Mouse (Mus musculus) neural tube, embryonic 14.5 days (tissue): Measurements from ENCODE around the gene Iba57. TPM values are rescaled to one million over a fixed set of nuclear protein-coding genes. Genes with fewer than 3 reads are reported as not detected.

ENCODE experiments used
- ATAC-seq: fragments of 200-750 bp; cut with Nextera tagmentation; 2 replicates; pipeline ENCODE4 v1.8.0; 2017; ENCODE audit warnings: low read depth, mild to moderate bottlenecking, moderate TSS enrichment, moderate library complexity
- H3K27ac ChIP-seq: fragments of 300-500 bp; sonication (generic); 2 replicates; pipeline ENCODE4 v1.5.1; 2014; ENCODE audit warnings: low read depth, mild to moderate bottlenecking, control low read depth, low read length, moderate library complexity, mixed read lengths
- H3K27me3 ChIP-seq: fragments of 300-500 bp; sonication (generic); 2 replicates; pipeline ENCODE4 v1.6.1; 2014; ENCODE audit warnings: low read length; ENCODE audit not compliant: control insufficient read depth, insufficient read depth
- H3K36me3 ChIP-seq: fragments of 300-500 bp; sonication (generic); 2 replicates; pipeline ENCODE4 v1.6.1; 2014; ENCODE audit warnings: low read length, mixed read lengths; ENCODE audit not compliant: control insufficient read depth, insufficient read depth
- H3K4me1 ChIP-seq: fragments of 300-500 bp; sonication (generic); 2 replicates; pipeline ENCODE4 v1.6.1; 2014; ENCODE audit warnings: low read length; ENCODE audit not compliant: control insufficient read depth, insufficient read depth
- H3K4me2 ChIP-seq: fragments of 300-500 bp; sonication (generic); 2 replicates; pipeline ENCODE4 v1.6.1; 2014; ENCODE audit warnings: mild to moderate bottlenecking, low read depth, low read length, control low read depth
- H3K4me3 ChIP-seq: fragments of 300-500 bp; sonication (generic); 2 replicates; pipeline ENCODE4 v1.5.1; 2014; ENCODE audit warnings: low read depth, low read length, control low read depth, mixed read lengths
- H3K9ac ChIP-seq: fragments of 300-500 bp; sonication (generic); replicated peaks from 2 replicates; pipeline ENCODE4 v1.6.1; 2014; ENCODE audit warnings: low read depth, mild to moderate bottlenecking, control low read depth, low read length, mixed read lengths
- H3K9me3 ChIP-seq: fragments of 300-500 bp; sonication (generic); 2 replicates; pipeline ENCODE4 v1.6.1; 2016; ENCODE audit warnings: low read length; ENCODE audit not compliant: control insufficient read depth
- WGBS: fragments of 180-500 bp; shearing (Covaris S2); extraction: QIAGEN DNeasy Blood & Tissue Kit; methylation state at CpG from one replicate; pipeline ENCODE4 v1.1.7; 2014; 5-methylcytosine and 5-hydroxymethylcytosine counted together
- polyA plus RNA-seq: library from polyadenylated mRNA; unstranded; fragments of >200 nt; fragmentation: Nextera tagmentation; extraction: Ambion mirVana; gene quantifications from 2 replicates; pipeline ENCODE4 v1.2.1, GENCODE M21; 2014

The Iba57 gene
- polyA plus RNA-seq, 1 experiment from 2014 or later = 3.6 TPM

DNA sequence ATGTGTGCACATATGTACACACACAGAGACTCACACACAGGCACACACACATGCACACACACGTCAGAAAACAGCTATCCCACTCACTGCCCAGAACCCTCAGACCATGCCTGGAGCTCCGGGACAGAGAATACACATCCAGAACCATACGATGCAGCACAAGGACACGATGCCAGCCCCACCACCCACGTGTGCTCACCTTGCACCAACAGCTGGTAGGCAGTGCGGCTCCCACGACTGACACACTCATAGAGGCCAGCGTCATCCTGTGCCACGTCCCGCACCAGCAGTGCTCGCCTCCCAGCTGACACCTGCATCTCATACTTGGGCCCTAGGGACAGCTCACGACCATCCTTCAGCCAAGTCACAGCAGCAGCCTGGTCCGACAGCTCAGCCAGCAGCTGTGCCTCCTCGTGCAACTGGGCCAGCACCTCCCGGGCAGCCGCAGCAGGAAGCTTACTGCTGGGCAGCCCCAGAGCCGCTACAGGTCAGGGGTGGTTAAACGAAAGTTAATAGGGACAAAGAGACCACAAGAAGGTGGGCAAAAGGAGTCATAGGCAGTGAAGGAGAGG lies 32.1 kb downstream of the Iba57 start:
- H3K9me3 ChIP-seq = no peaks in the 10 kb centered on the region
- no peak overlapping the region for H3K4me3 ChIP-seq
- H3K4me2 ChIP-seq = no peak overlapping the region
- H3K27ac ChIP-seq = no peak overlapping the region
- ATAC-seq = no peak
- no peak overlapping the region for H3K9ac ChIP-seq
- no peaks in the 10 kb centered on the region for H3K4me1 ChIP-seq
- WGBS = 66% methylated on average over 18 of the region's 18 CpGs
- no peaks in the 10 kb centered on the region for H3K36me3 ChIP-seq
- peaks cover 19% of the 10 kb centered on the region for H3K27me3 ChIP-seq

DNA sequence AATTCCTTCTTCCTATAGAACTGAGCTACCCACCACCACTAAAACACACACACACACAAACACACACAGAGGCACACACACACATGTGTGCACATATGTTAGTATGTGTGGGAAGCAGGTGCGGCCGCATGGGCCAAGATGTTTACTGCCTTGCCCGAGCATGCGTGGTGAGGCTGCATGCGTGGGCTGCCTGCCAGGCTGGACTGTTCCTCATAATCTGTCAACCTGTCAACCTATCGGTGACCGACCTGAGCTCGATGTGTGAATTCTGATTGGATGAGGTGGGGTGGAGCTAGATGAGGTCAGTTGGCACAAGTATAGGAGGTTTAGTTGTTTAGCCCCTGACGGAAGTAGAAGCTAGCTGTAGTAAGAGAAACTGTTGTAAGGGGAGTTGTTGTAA lies 32.8 kb downstream of the Iba57 start:
- Histone ChIP-seq H3K4me2 (no peak overlapping the region), H3K9ac (no peak overlapping the region), H3K27ac (no peak overlapping the region), H3K9me3 (no peaks in the 10 kb centered on the region), H3K36me3 (no peaks in the 10 kb centered on the region), H3K4me1 (no peaks in the 10 kb centered on the region), H3K4me3 (no peak overlapping the region), H3K27me3 (peaks cover 13% of the 10 kb centered on the region)
- WGBS = 84% methylated on average over 9 of the region's 9 CpGs
- ATAC-seq = no peak

DNA sequence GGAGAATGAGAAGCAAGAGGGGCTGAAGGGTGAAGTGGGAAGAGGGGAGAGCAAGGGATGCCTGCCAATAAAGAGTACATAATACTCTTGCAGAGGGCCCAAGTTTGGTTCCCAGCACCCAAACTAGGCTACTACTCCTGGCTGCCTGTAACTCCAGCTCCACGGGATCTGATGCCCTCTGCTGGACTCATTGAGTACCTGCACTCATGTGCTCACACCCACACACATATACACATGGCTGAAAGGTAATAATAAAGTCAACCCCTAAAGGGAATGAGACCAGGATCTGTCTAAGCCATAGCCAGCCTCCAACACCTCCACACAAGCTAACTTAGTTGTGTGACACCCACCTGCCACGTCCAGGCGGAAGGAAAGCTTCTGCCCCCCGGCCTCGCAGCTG lies 57.6 kb downstream of the Iba57 start:
- Histone ChIP-seq H3K27me3 (no peaks in the 10 kb centered on the region), H3K9ac (no peak overlapping the region), H3K4me3 (no peak overlapping the region), H3K9me3 (no peaks in the 10 kb centered on the region), H3K4me1 (no peaks in the 10 kb centered on the region), H3K36me3 (no peaks in the 10 kb centered on the region), H3K27ac (no peak overlapping the region), H3K4me2 (no peak overlapping the region)
- WGBS = 100% methylated on average over 5 of the region's 5 CpGs
- ATAC-seq = no peak

Other genes with a start within 250 kb of the Iba57 start
- gene Btnl10, start 245.8 kb downstream of the Iba57 start, polyA plus RNA-seq = not detected in 2 replicates
- gene Rnf187, start 224.8 kb downstream of the Iba57 start, polyA plus RNA-seq = 661 and 689 TPM in 2 replicates
- 115 and 117 TPM in 2 replicates for gene Hist3h2ba, start 214.8 kb downstream of the Iba57 start, polyA plus RNA-seq
- gene Hist3h2a, start 209.1 kb downstream of the Iba57 start, polyA plus RNA-seq = 80.7 and 98.2 TPM in 2 replicates
- gene Trim17, start 209.1 kb downstream of the Iba57 start, polyA plus RNA-seq = 0.80 and 1.5 TPM in 2 replicates
- gene Trim11, start 185.6 kb downstream of the Iba57 start, polyA plus RNA-seq = 20.4 TPM in 2 replicates
- gene Obscn, start 27.3 kb downstream of the Iba57 start, polyA plus RNA-seq = 0.45 and 0.74 TPM in 2 replicates
- 0.12 TPM in 1 of 2 replicates, not detected in the other for gene Gjc2, start 19.5 kb upstream of the Iba57 start, polyA plus RNA-seq
- gene Guk1, start 28.5 kb upstream of the Iba57 start, polyA plus RNA-seq = 224 and 266 TPM in 2 replicates
- gene Mrpl55, start 38.7 kb upstream of the Iba57 start, polyA plus RNA-seq = 97.4 and 108 TPM in 2 replicates
- gene 2310033P09Rik, start 44.6 kb upstream of the Iba57 start, polyA plus RNA-seq = 22.4 and 25.4 TPM in 2 replicates
- gene Arf1, start 64.5 kb upstream of the Iba57 start, polyA plus RNA-seq = 617 and 621 TPM in 2 replicates
- gene Wnt3a, start 127.0 kb upstream of the Iba57 start, polyA plus RNA-seq = 0.12 and 0.31 TPM in 2 replicates
- gene Wnt9a, start 143.2 kb upstream of the Iba57 start, polyA plus RNA-seq = 0.72 and 2.1 TPM in 2 replicates
- not detected in 2 replicates for gene Prss38, start 211.9 kb upstream of the Iba57 start, polyA plus RNA-seq